Mouse (Mus musculus) forebrain, embryonic 16.5 days (tissue): ENCODE results near the gene Rps6ka6. TPM values are rescaled to one million over a fixed set of nuclear protein-coding genes. Genes with fewer than 3 reads are reported as not detected.

Experiments used
- ATAC-seq: fragments of 200-750 bp; cut with Nextera tagmentation; 2 replicates; pipeline ENCODE4 v1.8.0; 2017; ENCODE audit warnings: mild to moderate bottlenecking, moderate library complexity
- H3K27ac ChIP-seq: fragments of 300-500 bp; sonication (generic); 2 replicates; pipeline ENCODE4 v1.5.1; 2014; ENCODE audit warnings: low read length, control low read depth
- H3K27me3 ChIP-seq: fragments of 300-500 bp; sonication (generic); replicated peaks from 2 replicates; pipeline ENCODE4 v1.6.1; 2014; ENCODE audit warnings: low read length; ENCODE audit not compliant: control insufficient read depth, insufficient read depth
- H3K36me3 ChIP-seq: fragments of 300-500 bp; sonication (generic); 2 replicates; pipeline ENCODE4 v1.6.1; 2014; ENCODE audit not compliant: control insufficient read depth, insufficient read depth
- H3K4me1 ChIP-seq: fragments of 300-500 bp; sonication (generic); replicated peaks from 2 replicates; pipeline ENCODE4 v1.6.1; 2014; ENCODE audit warnings: low read length; ENCODE audit not compliant: control insufficient read depth, insufficient read depth
- H3K4me2 ChIP-seq: fragments of 300-500 bp; sonication (generic); 2 replicates; pipeline ENCODE4 v1.6.1; 2014; ENCODE audit warnings: mild to moderate bottlenecking, low read length, control low read depth
- H3K4me3 ChIP-seq: fragments of 300-500 bp; sonication (generic); replicated peaks from 2 replicates; pipeline ENCODE4 v1.5.1; 2014; ENCODE audit warnings: mild to moderate bottlenecking, low read length, control low read depth
- H3K9ac ChIP-seq: fragments of 300-500 bp; sonication (generic); replicated peaks from 2 replicates; pipeline ENCODE4 v1.6.1; 2014; ENCODE audit warnings: low read depth, low read length, control low read depth
- H3K9me3 ChIP-seq: fragments of 300-500 bp; sonication (generic); 2 replicates; pipeline ENCODE4 v1.6.1; 2016; ENCODE audit warnings: low read length; ENCODE audit not compliant: control insufficient read depth
- WGBS: fragments of 180-500 bp; shearing (Covaris S2); extraction: QIAGEN DNeasy Blood & Tissue Kit; methylation state at CpG from one replicate; pipeline ENCODE4 v1.1.7; 2014; 5-methylcytosine and 5-hydroxymethylcytosine counted together
- polyA plus RNA-seq: library from polyadenylated mRNA; unstranded; fragments of >200 nt; fragmentation: Nextera tagmentation; extraction: Ambion mirVana; gene quantifications from 2 replicates; pipeline ENCODE4 v1.2.1, GENCODE M21; 2015

Gene Rps6ka6
- 32.4 and 35.6 TPM in 2 replicates for polyA plus RNA-seq

- Histone ChIP-seq H3K27ac (no peak within 1 kb of the TSS), H3K9ac (no peak within 1 kb of the TSS), H3K4me3 (no peak within 1 kb of the TSS), H3K27me3 (no peaks in the 10 kb centered on the region), H3K4me1 (no peaks in the 10 kb centered on the region), H3K36me3 (no peaks in the 10 kb centered on the region), H3K9me3 (no peaks in the 10 kb centered on the region), H3K4me2 (no peak within 1 kb of the TSS)
- WGBS: 79% methylated on average over 10 of the region's 10 CpGs
- ATAC-seq: no peak
Measured at GRCm38 (mm10) chrX:111537859-111538258, at the start of gene Rps6ka6. Gene Rps6ka6 (minus strand): TSS chrX:111537959.

DNA sequence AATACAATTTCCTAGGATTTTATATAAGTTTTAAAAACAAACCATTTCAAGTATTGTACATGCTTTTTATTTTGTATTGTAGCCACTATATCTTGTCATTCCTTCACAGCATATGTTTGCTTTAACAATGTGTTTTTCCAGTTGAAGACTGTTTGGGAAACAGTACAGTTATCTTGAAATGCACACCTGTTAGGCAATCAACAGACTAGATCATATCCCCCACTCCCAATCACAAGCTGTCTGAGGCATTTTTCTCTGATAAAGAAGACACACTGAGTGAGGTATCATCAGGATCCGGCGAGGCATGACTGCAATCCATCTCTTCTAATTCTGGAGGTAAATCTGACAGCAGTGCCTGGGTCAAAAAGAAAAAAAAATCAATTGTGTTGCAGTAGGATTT is 39.3 kb upstream of the Rps6ka6 start:
- Histone ChIP-seq H3K9me3 (no peaks in the 10 kb centered on the region), H3K4me2 (no peak overlapping the region), H3K27me3 (no peaks in the 10 kb centered on the region), H3K4me1 (no peaks in the 10 kb centered on the region), H3K4me3 (no peak overlapping the region), H3K27ac (no peak overlapping the region), H3K36me3 (no peaks in the 10 kb centered on the region), H3K9ac (no peak overlapping the region)
- no peak for ATAC-seq
- 90% methylated on average over 2 of the region's 2 CpGs for WGBS

DNA sequence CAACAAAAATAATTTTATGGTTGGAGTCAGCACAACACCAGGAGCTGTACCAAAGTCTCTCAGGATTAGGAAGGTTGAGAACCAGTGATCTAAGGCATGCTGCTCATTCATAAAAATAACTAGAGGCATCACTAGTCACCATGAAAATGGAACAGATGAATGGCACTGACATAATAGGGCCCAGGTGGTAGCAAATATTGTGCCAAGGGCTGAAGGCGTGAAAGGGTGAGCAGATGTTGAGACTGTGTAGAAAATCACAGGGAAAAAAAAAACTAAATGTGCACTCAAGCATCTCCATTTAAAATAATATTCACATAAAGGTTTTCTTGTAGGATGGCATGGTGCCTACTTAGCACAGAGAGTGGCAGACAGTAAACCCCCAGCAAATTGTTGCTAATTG is 19.6 kb downstream of the Rps6ka6 start:
- no peaks in the 10 kb centered on the region for H3K36me3 ChIP-seq
- no peaks in the 10 kb centered on the region for H3K9me3 ChIP-seq
- ATAC-seq: peak; percentile 43

DNA sequence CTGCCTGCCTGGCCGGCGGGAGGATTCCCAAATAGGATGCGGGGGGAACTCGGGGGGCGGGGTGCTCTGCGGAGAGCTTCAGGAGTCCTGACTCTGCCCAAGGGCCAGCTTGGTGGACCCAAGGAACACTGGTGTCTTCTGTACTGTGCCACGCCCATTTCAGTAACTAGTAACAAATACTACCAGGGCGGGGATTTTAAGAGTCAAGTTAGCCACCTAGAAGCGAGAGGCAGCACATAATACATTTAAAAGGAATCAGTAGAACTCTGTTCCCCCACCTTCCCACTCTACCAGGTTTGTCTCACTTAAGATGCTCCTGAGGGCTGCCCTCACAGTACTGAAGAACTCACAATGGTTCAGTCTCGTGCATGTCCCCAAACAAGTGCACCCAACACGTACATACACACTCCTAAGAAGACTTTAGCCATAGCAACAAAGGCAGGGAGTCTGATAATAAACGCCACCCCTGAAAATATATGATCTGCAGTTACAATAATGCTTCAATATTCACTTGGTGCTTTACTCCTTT is 74.1 kb downstream of the Rps6ka6 start:
- H3K4me2 ChIP-seq: peak overlapping the region; percentile 51
- no peaks in the 10 kb centered on the region for H3K4me1 ChIP-seq
- no peak for ATAC-seq
- H3K4me3 ChIP-seq: peak overlapping the region; percentile 67
- peak overlapping the region; percentile 66; the same call in 1 of the 2 replicates for H3K27ac ChIP-seq
- H3K9me3 ChIP-seq: no peaks in the 10 kb centered on the region
- no peaks in the 10 kb centered on the region for H3K36me3 ChIP-seq
- H3K9ac ChIP-seq: peak overlapping the region; percentile 70
- H3K27me3 ChIP-seq: no peaks in the 10 kb centered on the region
- WGBS: 24% methylated on average over 10 of the region's 12 CpGs

More for the DNA sequence above, 19.6 kb downstream of the Rps6ka6 start:
- Histone ChIP-seq H3K9ac (no peak overlapping the region), H3K27ac (no peak overlapping the region), H3K4me1 (no peaks in the 10 kb centered on the region), H3K4me3 (no peak overlapping the region), H3K4me2 (no peak overlapping the region), H3K27me3 (no peaks in the 10 kb centered on the region)
- 64% methylated on average over 1 of the region's 1 CpGs for WGBS

DNA sequence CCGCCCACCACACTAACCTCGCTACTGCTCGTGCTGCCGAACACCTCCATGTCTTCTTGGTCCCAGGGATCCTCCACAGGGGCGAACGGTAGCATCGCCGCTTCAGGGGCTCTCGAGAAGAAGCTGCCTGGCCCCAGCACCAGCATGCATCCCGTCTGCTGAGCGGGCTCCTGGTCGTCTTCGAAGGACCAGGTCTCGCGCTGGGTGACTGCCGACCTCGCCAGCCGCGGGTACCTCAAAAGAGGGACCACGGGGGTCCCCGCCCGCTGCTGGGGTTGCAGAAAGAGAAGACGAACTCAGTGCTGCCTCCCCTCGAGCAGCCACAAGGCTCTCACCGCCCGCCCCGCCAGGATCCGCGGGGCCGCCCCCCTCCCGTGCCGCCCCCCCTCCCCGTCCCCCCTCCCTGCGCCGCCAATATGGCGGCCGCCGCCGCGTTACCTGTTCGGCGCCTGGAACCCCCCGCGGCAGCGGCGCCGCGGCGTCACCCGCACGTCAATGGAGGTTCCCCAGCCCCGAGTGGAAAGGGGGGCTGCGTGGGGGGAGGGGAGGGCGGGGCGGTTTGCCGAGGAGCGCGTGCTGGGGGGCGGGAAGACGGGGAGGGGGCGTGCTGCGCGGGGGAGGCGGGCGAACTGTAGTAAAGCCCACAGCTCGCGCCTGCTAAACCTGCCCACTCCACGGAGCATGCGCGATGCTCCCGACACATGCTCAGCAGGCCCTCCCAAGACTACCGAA is 74.8 kb downstream of the Rps6ka6 start:
- Histone ChIP-seq H3K27ac (peak overlapping the region; percentile 84), H3K4me3 (peak overlapping the region; percentile 67), H3K4me1 (no peaks in the 10 kb centered on the region), H3K9ac (peak overlapping the region; percentile 70), H3K36me3 (no peaks in the 10 kb centered on the region), H3K9me3 (no peaks in the 10 kb centered on the region), H3K27me3 (no peaks in the 10 kb centered on the region), H3K4me2 (peak overlapping the region; percentile 60)
- WGBS: 16% methylated on average over 28 of the region's 72 CpGs
- peak; percentile 97 for ATAC-seq

DNA sequence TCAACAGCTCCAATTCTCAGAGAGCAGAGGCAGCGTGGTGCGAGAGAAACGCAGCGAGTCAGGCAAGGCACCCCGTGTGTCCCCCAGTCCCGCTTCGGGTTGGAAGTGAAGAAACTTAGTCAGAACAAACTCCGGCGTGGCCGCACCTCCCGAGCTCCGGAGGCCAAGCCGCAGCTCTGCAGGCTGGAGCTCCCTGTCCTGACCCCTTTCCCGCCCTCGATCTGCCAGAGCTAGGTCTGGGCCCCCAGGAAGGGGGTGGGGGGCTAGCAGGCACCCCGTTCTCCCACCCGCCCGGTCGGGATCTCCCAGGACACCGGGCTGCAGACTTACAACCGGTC is 75.3 kb downstream of the Rps6ka6 start:
- Histone ChIP-seq H3K4me1 (no peaks in the 10 kb centered on the region), H3K27ac (peak overlapping the region; percentile 84), H3K27me3 (no peaks in the 10 kb centered on the region), H3K36me3 (no peaks in the 10 kb centered on the region), H3K4me3 (peak overlapping the region; percentile 67), H3K9ac (peak overlapping the region; percentile 70), H3K9me3 (no peaks in the 10 kb centered on the region), H3K4me2 (peak overlapping the region; percentile 60)
- peak; percentile 39; the same call in 1 of the 2 replicates for ATAC-seq
- WGBS: 22% methylated on average over 21 of the region's 21 CpGs

DNA sequence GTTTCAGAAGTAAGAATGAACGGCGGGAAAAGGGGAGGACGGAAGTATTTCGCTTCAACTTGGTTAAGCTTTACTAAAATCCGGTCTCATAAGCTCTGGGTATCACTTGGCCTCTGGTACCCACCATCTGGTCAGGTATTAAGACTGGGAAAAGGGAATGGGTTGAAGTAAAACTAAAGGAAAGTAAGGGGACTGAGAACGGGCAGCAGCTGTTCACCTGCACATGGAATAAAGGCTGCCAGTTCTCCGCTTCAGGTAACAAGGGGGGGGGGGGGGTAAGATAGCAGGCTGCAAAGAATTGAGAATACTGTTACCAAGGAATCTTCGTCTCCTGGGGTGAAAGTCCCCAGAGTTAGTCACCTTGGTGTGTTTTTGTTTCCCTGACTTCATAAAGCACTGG is 75.7 kb downstream of the Rps6ka6 start:
- H3K9me3 ChIP-seq: no peaks in the 10 kb centered on the region
- H3K4me3 ChIP-seq: peak overlapping the region; percentile 67
- H3K9ac ChIP-seq: peak overlapping the region; percentile 70
- peak overlapping the region; percentile 60 for H3K4me2 ChIP-seq
- WGBS: 8% methylated on average over 8 of the region's 8 CpGs
- no peak for ATAC-seq
- no peak overlapping the region for H3K27ac ChIP-seq
- H3K4me1 ChIP-seq: no peaks in the 10 kb centered on the region
- no peaks in the 10 kb centered on the region for H3K36me3 ChIP-seq
- no peaks in the 10 kb centered on the region for H3K27me3 ChIP-seq

DNA sequence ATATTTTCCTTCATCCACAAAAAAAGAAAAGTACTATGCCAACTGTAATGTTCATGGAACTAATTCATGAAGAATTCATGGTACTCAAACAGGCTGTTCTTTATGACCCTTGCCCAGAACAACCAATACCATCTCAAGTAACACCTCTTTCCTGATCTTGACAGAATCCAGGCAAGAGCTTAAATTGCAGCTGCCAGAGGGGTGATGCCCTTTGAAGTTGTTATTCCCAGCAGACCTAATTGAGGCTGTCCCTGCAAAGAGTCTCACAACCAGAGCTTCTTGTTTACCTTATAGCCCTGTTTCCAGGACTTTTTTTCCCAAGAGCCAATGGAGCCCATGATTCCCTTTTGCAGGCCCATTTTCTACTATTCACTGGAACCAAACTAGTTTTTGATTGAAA is 77.6 kb downstream of the Rps6ka6 start:
- no peak overlapping the region for H3K9ac ChIP-seq
- no peak overlapping the region for H3K27ac ChIP-seq
- no peaks in the 10 kb centered on the region for H3K9me3 ChIP-seq
- H3K4me2 ChIP-seq: no peak overlapping the region
- H3K4me1 ChIP-seq: no peaks in the 10 kb centered on the region
- no peaks in the 10 kb centered on the region for H3K36me3 ChIP-seq
- H3K27me3 ChIP-seq: no peaks in the 10 kb centered on the region
- no peak overlapping the region for H3K4me3 ChIP-seq
- no peak for ATAC-seq

DNA sequence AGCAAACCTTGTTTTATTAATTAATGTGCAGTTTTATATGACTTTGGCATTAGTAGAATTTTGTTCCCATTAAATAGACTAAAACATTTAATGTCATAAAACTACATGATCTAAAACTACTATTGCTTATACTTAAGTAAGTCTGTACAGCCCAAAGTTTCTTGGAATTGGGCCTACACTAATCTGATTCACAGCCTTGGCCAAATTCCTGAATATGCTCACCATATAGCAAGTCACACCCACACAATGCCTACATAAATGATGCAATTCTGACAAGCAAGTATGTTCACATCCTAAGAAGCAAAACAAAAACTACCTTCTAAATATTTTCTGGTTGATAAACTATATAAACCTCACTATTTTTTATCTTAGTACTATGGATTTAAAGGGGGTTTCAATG is 101.2 kb downstream of the Rps6ka6 start:
- H3K36me3 ChIP-seq: no peaks in the 10 kb centered on the region
- no peak overlapping the region for H3K9ac ChIP-seq
- H3K27ac ChIP-seq: no peak overlapping the region
- no peaks in the 10 kb centered on the region for H3K9me3 ChIP-seq
- no peaks in the 10 kb centered on the region for H3K4me1 ChIP-seq
- no peak overlapping the region for H3K4me2 ChIP-seq
- no peak for ATAC-seq
- no peaks in the 10 kb centered on the region for H3K27me3 ChIP-seq
- H3K4me3 ChIP-seq: no peak overlapping the region
